Mouse (Mus musculus) liver, adult 2 months (tissue): Measurements from ENCODE around the gene Gm20388. TPM values are rescaled to one million over a fixed set of nuclear protein-coding genes. Genes with fewer than 3 reads are reported as not detected.

Experiments
- DNase-seq: peaks from one replicate; pipeline ENCODE4 v3.0.0-alpha.2; 2011; ENCODE audit warnings: low read depth, low spot score; ENCODE audit errors: extremely low read depth
- H3K27ac ChIP-seq: fragments of 200-500 bp; replicated peaks from 2 replicates; pipeline ENCODE4 v1.5.1; 2012; ENCODE audit warnings: low read depth, mild to moderate bottlenecking, control low read depth, inconsistent platforms, low read length; ENCODE audit not compliant: insufficient read depth
- H3K27me3 ChIP-seq: fragments of 200-500 bp; 2 replicates; pipeline ENCODE4 v1.6.1; 2012; ENCODE audit warnings: mild to moderate bottlenecking, moderate library complexity, low read length, inconsistent platforms; ENCODE audit not compliant: control insufficient read depth, insufficient read depth
- H3K36me3 ChIP-seq: fragments of 200-500 bp; 2 replicates; pipeline ENCODE4 v1.6.1; 2012; ENCODE audit warnings: low read length, inconsistent platforms; ENCODE audit not compliant: control insufficient read depth, insufficient read depth
- H3K4me1 ChIP-seq: fragments of 200-500 bp; 2 replicates; pipeline ENCODE4 v1.6.1; 2011; ENCODE audit warnings: low read length; ENCODE audit not compliant: control insufficient read depth, insufficient read depth
- H3K4me3 ChIP-seq: fragments of 200-500 bp; 2 replicates; pipeline ENCODE4 v1.5.1; 2011; ENCODE audit warnings: low read depth, mild to moderate bottlenecking, control low read depth, low read length, moderate library complexity; ENCODE audit not compliant: insufficient read depth
- H3K79me2 ChIP-seq: fragments of 200-500 bp; 2 replicates; pipeline ENCODE4 v1.6.1; 2012; ENCODE audit warnings: inconsistent platforms, mild to moderate bottlenecking, low read length, moderate library complexity; ENCODE audit not compliant: control insufficient read depth, insufficient read depth
- H3K9ac ChIP-seq: fragments of 200-500 bp; 2 replicates; pipeline ENCODE4 v1.6.1; 2012; ENCODE audit warnings: low read depth, mild to moderate bottlenecking, control low read depth, inconsistent platforms, low read length
- CTCF ChIP-seq: fragments of 200-500 bp; IDR thresholded peaks from 2 replicates; pipeline ENCODE4 v1.5.1; 2011; ENCODE audit warnings: low read depth, low read length, control low read depth
- POLR2A ChIP-seq: fragments of 200-500 bp; IDR thresholded peaks from 2 replicates; pipeline ENCODE4 v1.6.1; 2011; ENCODE audit warnings: low read length, control low read depth; ENCODE audit not compliant: insufficient read depth; ENCODE audit errors: extremely low read depth
- WGBS: fragments of 180-500 bp; shearing (Covaris S2); methylation state at CpG from one replicate; pipeline ENCODE4 v1.1.7; 2018; 5-methylcytosine and 5-hydroxymethylcytosine counted together
- polyA plus RNA-seq: library from polyadenylated mRNA; depleted of rRNA; stranded (reverse); fragments of >200 nt; gene quantifications from 2 replicates; pipeline ENCODE4 v1.2.3, GENCODE M21; 2012
- total RNA-seq: library from RNA; depleted of rRNA; stranded (reverse); fragments of >200 nt; gene quantifications from 2 replicates; pipeline ENCODE4 v1.2.3, GENCODE M21; 2014

Gm20388 gene
- total and polyA plus RNA-seq, 2 experiments, result 6.4 to 19.9 TPM

GRCm38 (mm10) chr8:122551265-122552051, 2640.8 kb downstream of the Gm20388 start, which contains the start of gene Piezo1:
Gene Piezo1, minus strand, starts transcription at chr8:122551329.
- Histone ChIP-seq H3K27ac (no peak within 1 kb of the TSS), H3K4me3 (peak within 1 kb of the TSS; percentile 60), H3K4me1 (no peaks in the 10 kb centered on the region), H3K79me2 (no peaks in the 10 kb centered on the region), H3K36me3 (no peaks in the 10 kb centered on the region), H3K27me3 (no peaks in the 10 kb centered on the region), H3K9ac (peak within 1 kb of the TSS; percentile 78)
- TF ChIP-seq POLR2A (peak; percentile 70; the same call in 1 of the 2 replicates), CTCF (peak; percentile 100)
- peak; percentile 76 for DNase-seq
- 10% methylated on average over 56 of the region's 56 CpGs for WGBS

GRCm38 (mm10) chr8:122554786-122555185, 2644.1 kb downstream of the Gm20388 start:
- 82% methylated on average over 6 of the region's 6 CpGs for WGBS
- Histone ChIP-seq H3K27ac (no peak overlapping the region), H3K36me3 (no peaks in the 10 kb centered on the region), H3K27me3 (no peaks in the 10 kb centered on the region), H3K9ac (no peak overlapping the region), H3K4me1 (no peaks in the 10 kb centered on the region), H3K79me2 (no peaks in the 10 kb centered on the region), H3K4me3 (no peak overlapping the region)
- no peak for DNase-seq
- no peak for TF ChIP-seq POLR2A
- TF ChIP-seq CTCF, result no peak

GRCm38 (mm10) chr8:122556030-122557009, 2645.7 kb downstream of the Gm20388 start:
- DNase-seq, result no peak
- H3K36me3 ChIP-seq, result no peaks in the 10 kb centered on the region
- peak overlapping the region; percentile 30 for H3K4me3 ChIP-seq
- no peaks in the 10 kb centered on the region for H3K27me3 ChIP-seq
- H3K79me2 ChIP-seq, result no peaks in the 10 kb centered on the region
- TF ChIP-seq POLR2A (0 out of 2 replicates have a peak, but pooled peaks have one; percentile 27), CTCF (no peak)
- 74% methylated on average over 12 of the region's 12 CpGs for WGBS
- no peaks in the 10 kb centered on the region for H3K4me1 ChIP-seq
- peak overlapping the region; percentile 46 for H3K27ac ChIP-seq
- peak overlapping the region; percentile 63 for H3K9ac ChIP-seq

- H3K4me1 ChIP-seq, result no peaks in the 10 kb centered on the region
- WGBS, result 62% methylated on average over 10 of the region's 10 CpGs
- H3K27ac ChIP-seq, result 0 out of 2 replicates have a peak overlapping the region, but pooled peaks have one; percentile 13
- H3K9ac ChIP-seq, result no peak overlapping the region
- H3K27me3 ChIP-seq, result no peaks in the 10 kb centered on the region
- H3K4me3 ChIP-seq, result no peak overlapping the region
- no peak for TF ChIP-seq POLR2A
- TF ChIP-seq CTCF, result no peak
- no peaks in the 10 kb centered on the region for H3K36me3 ChIP-seq
- H3K79me2 ChIP-seq, result no peaks in the 10 kb centered on the region
- DNase-seq, result no peak
Observed at GRCm38 (mm10) chr8:122557248-122558038, 2646.8 kb downstream of the Gm20388 start.

- Histone ChIP-seq H3K36me3 (no peaks in the 10 kb centered on the region), H3K27ac (no peak overlapping the region), H3K27me3 (no peaks in the 10 kb centered on the region), H3K9ac (no peak overlapping the region), H3K4me3 (no peak overlapping the region), H3K4me1 (no peaks in the 10 kb centered on the region), H3K79me2 (no peaks in the 10 kb centered on the region)
- WGBS, result 41% methylated on average over 12 of the region's 12 CpGs
- DNase-seq, result no peak
- TF ChIP-seq CTCF (no peak), POLR2A (no peak)
Observed at GRCm38 (mm10) chr8:122558671-122559349, 2648.2 kb downstream of the Gm20388 start.
